Mouse (Mus musculus) spleen, postnatal 4 days (tissue): ENCODE data around the gene Slc25a39.
A peak's percentile ranks its signal among the peaks of the same experiment; 100 is the strongest.
"Not testable (repeated sequence)": the region's sequence is repeated elsewhere in the genome, so short reads cannot be mapped to it uniquely, and the experiment has no call there.

Experiments
- DNase-seq, 2 experiments: peaks; one replicate each; pipeline ENCODE4 v3.0.0; 2022; ENCODE audit warnings: low spot score in 2 of 2

Gene Slc25a39

DNA sequence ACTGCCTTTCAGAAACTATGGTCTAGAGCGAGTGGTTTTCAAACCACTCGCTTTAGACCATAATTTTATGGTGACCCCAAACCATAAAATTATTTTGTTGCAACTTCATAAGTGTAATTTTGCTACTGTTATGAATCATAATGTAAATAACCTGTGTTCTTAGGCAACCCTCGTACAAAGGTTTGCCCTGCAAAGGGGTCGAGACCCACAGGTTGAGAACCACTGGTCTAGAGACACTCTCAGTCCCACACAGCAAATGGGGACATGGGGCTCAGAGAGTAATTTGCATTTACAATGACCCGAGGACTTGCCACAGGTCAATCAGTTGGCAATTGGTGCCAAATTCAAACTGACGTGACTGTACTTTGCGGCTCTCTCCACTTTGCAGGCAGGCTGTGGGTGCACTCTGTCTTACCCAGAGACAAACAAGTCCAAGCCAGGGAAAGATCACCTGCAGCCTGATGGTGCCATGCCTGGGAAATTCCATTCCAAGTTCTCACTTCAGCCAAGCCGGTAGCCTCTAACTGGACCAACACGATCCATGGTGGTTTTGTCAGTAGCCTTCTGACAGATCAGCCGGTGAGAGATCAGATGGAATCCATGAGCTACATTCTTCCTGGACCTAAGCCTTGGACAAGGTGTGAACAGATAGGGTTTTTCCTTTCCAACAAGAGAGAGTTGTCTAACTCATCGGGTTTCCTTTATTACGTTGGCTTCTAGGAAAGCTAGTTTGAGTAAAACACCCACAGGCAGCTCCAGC lies 35.6 kb downstream of the Slc25a39 start:
- DNase-seq = peak; percentile 13 to 55

DNA sequence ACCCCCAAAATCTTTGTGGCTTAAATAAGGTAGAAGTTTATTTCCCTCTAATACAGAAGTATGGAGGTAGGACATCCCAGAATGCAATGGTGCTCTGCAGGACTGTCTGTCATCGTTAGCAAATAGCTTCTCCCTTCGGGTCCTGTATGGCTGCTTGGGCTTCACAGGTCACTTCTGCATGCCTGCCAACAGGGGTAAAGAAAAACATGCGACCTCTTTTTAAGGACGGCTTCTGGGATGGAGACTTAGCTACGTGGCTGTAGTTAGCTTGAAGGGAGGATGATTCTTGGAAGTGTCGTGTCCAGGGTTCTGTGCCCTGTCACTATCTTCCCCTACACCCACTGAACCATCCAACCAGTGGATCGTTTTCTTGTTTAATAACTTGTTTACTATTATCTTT lies 37.5 kb downstream of the Slc25a39 start:
- peak in 1 of 2 experiments; percentile 53 for DNase-seq

DNA sequence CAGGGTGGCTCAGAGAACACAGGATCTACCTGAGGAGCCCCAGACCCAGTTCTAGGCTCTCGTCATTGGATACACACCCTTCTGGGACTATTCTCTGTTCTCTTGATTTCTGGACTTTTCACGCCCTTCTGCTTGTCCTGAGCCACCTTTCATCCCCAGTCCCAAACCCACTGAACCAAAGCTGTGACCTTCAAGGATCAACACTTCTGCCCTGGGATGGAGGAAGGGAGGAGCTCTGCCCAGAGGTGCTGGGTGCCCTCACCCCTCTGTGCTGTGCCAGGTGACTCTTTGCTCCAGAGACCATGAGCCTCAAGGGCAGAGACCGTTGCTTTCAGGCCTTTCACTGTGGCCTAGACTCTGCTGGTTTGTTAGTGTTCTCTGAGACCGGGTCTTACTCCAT lies 38.5 kb downstream of the Slc25a39 start:
- peak in 1 of 2 experiments; percentile 59 for DNase-seq

DNA sequence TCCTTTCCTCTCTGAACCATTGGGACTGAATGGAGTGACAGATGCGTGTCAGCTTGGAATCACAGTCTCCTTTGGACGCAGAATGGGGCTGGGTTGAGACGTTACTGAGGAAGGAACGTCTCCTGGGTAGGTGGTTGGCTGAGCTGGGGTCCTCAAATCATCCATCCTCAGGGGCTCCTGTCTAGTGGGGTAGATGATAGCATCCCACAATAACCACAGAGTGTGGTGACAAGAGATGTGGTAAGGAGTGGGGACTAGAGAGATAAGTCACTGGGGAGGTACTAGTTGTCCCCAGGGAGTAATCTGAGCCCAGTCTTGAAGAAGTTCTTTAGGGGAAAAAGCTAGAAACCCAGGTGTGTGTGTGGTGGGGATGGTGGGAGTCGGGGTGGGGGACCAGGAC lies 39.4 kb downstream of the Slc25a39 start:
- peak in 1 of 2 experiments; percentile 60 for DNase-seq

DNA sequence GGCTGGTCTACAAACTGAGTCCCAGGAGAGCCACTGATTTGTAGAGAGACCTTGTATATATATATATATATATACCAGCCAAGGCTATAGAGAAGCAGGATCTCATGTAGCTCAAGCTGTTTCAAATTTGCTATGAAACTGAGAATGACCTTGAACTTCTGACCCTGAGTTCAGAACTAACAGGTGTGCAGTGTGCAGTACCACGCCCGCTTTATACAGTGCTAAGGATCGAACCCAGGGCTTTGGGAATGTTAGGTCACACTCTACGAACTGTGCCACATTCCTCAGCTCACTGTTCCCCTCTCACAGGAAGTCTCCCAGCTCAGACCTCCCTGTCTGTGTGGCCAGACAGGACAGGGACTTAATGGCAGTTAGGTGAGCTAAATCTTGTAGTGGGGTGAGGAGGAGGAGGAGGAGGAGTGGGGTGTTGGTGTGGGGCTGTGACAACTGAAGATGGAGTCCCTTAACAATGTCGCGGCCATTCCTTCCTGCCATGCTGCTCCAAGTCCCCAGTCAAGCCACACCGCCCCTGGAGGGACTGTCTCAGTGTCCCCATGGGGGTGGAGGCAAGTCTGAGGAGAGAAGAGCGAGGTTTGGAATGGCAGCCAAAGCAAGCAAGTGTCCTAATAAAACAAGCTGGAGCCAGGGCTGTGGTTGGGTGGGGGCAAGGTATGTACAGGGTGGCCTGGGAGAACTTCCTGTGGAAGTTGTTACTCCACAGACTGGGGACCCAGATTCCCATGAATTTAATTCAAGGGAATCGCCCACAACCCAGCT lies 40.1 kb downstream of the Slc25a39 start:
- peak in 1 of 2 experiments; percentile 59 for DNase-seq

DNA sequence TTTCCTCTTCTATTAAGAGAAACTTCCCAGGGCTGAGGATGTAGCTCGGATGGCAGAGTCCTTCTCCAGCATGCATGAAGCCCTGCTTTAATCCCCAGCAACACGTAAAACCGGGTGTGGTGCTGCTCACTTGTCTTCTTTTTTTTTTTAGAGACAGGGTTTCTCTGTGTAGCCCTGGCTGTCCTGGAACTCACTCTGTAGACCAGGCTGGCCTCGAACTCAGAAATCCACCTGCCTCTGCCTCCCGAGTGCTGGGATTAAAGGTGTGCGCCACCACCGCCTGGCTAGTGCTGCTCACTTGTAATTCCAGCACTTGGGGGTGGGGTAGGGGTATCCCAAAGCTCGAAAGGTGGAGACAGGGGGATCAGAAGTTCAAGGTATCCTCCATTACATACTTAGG lies 41.6 kb downstream of the Slc25a39 start, which contains the start of gene Slc4a1:
Gene Slc4a1 (minus strand): TSS at position 101 of the 400 bp plus-strand sequence.
- DNase-seq = not testable (repeated sequence)

DNA sequence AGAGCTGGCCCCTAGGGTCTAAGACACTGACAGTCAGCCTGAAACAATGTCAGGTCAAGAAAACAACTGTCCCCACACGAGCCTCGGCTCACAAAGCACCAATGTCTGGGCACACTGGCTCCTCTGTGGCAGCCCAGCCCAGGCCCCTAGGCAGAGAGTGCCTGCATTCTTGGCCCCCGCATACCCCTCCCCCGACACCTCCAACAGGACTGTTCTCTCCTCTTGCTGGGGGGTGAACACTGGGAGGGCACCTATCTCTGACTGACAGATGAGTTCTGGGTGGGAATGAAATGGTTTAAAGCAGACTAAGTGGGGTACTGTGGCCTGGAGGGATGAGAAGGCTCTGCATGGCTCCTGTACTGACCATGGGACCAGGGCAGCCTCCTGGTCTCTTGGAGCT lies 42.0 kb downstream of the Slc25a39 start:
- DNase-seq = peak; percentile 55 to 81

DNA sequence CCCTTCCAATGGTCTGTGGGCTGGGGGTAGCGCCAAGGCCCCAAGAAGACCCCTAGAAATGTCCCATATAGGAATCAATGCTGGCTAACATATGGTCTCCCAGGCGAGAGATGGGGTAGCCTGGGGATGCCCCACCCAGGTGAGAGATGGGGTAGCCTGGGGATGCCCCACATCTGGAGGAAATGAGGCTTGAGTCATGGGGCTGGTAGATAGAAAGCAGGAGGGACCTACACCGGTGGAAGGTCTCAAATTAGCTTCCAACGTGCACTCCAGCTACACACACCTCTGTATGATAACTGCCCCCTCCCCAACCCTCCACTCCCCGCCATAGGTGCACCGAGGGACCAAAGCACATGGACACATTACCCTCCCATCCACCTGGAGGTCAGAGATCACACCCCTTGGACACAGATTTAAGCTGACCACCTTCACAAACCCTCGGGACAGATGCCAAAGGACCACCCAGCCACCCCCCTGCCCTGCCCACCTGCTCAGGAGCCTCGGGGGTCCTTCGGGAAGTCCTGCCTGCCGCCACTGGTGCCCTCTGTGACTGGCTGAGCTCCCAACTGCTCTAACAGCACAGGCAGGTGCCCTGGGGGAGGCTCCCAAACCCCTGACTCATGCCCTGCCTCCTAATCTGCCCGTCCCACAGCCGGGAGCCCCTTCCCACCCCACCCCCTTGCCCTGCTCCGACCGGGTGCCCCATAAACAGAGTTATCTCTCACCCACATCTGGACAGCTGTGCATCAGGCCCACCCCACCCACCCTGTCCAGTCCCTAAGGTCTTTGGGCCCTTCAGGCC lies 43.0 kb downstream of the Slc25a39 start:
- peak; percentile 86 to 92 for DNase-seq

DNA sequence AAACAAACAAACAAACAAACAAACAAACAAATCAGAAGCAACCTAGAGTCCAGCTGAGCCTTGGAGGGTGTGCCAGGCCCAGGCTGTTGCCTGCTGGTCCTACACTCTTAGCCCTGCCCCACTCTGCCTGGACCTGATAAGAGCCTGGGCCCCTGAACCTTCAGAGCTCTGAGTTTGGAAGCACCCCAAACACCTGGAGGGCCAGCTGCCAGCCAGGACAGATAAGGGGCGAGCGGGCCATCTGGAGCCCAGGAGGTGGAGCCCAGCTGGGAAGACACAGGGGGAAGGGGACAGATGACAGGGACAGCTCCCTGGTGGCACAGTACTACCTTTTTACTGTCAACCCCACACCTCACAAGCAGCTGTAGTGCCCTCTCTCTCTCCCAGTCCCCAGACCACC lies 44.1 kb downstream of the Slc25a39 start:
- peak; percentile 90 to 93 for DNase-seq

DNA sequence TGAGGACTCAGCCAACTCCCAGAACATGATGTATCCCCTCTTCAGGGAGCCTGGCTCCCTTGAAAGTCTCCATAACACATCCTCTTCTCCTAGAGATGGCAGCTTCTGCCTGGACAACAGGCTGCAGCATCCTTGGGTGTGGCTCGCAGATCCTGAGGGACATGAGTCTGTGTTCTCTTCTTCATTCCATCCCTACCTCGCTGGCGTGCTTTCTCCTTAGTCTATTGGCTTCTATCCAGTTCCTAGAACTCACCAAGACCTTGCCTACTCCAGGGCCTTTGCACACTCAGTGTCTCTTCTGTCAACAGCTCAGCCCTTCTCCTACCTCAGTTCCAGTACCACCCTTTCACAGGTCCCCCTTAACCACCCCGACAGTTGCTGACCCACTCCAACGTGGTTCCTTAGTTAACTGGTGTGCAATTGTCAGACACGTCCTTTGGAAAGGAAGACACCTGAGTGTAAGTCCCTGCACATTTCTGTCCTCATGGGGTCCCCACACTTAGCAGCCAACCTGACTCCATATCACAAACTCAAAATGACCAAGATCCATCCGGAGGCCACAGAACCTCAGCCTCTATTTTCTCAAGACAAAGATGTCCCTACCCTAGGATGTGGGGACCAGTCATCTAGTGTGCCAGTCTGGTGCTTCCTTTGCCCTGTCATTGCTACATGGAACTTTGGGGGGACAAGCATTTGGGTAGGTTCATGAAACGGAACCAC lies 45.8 kb downstream of the Slc25a39 start:
- DNase-seq = peak in 1 of 2 experiments; percentile 67

DNA sequence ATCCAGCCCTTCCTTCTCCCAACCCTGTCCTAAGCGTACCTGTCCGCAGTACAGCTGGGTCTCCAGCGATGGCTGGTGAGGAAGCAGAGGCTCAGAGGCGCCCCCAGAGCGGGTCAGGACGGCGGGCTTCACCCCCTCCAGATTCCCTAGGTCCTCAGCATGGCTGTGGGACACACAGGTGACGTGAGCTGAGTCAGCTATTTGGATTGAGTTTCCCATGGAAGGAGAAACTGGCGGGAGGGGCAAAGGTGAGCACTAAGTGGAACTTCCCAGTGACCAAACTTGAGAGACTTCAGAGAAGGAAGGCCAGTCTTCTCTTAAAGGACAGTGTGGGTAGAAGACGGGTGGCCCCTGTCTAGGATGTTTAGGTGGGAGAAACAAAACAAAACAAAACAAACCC lies 49.4 kb downstream of the Slc25a39 start:
- no peak for DNase-seq

DNA sequence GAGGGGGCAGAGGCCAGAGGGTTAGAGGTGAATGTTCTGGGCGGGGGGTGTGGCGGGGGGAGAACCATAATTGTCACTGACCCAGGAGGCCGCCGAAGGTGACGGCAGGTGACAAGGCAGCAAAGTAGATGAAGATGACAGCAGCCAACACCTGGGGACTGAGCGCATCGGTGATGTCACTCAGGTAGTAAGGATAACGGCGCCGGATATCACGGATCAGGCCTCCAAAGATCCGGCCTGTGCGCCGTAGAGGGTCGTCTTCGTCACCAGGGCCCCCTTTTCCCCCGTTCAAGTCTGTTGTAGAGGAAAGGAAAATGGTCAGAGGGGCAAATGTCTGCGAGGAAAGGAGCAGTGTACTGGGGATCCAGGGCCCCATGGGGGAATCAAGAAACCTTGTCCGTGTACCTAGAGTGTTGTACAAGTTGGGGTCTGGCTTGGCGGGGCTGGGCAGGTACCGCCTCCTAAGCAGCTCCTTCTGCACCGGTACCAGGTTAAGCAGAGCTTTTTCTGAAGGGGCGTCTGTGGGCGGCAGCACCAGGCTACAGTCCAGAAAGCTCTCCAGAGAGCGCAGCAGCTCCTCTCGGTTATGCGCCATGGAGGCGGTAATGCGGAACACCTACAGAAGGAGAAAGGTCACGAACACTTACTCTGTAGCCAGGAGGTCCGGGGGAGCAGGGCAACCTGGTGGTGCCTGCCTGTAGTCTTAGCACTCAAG lies 51.0 kb downstream of the Slc25a39 start:
- peak in 1 of 2 experiments; percentile 65 for DNase-seq

DNA sequence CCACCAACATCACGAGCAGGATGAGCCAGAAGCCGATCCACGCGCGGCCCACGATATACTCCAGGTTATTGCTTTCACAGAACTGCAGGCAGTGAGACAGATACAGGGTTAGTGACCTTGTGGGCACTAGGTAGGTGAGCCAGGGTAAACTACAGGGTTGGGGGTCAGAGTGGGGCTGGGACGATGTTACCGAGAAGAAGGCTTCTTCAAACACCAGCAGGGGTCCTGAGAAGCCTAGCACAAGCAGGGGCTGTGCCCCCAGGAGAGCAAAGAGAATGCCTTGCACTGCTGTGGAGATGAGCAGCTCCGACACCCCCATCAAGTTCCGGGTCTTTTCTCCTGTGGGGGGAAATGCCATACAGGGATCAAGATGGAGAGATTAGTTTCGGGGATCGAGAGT lies 51.6 kb downstream of the Slc25a39 start:
- DNase-seq = peak in 1 of 2 experiments; percentile 65

DNA sequence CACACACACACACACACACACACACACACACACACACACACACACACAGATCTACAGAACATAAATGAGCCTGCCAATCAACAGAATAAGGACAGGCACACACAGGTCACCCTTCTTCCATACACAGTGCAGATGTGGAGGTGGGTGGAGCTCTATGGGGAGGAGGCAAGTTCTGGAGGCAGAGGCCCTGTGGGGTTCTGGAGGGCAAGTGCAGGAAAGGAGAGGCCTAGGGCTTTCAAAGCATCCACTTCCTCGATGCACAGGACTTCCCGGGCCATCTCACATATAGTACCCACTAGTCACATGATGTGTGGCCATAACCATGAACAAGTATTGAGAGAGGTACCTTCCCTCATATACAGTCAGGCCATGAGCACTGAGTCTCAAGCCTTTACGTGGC lies 52.2 kb downstream of the Slc25a39 start:
- DNase-seq = peak in 1 of 2 experiments; percentile 64

DNA sequence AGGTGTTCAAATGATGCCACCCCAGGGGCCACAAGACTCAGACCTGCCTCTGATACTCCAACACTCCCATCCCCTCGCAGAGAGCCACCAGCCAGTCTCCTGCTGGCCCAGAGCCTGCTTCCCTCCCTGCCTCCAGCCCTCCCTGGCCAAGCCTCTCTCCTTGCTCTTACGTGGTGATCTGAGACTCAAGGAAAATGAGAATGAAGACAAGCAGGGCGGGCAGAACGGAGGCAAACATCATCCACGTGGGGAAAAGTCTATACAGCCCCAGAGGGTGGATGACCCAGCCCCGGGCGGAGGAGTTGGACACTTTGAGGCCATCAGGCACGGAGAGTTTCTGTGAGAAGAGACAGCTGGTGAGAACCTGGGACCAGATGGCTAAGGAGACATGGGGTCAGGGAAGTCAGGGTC lies 54.7 kb downstream of the Slc25a39 start:
- peak; percentile 24 to 66 for DNase-seq
